Mouse (Mus musculus): ENCODE data around the gene Abcg1.
A peak's percentile ranks its signal among the peaks of the same experiment; 100 is the strongest.

Abcg1 gene

GRCm38 (mm10) chr17:31079078-31079840, 21.8 kb downstream of the Abcg1 start:
- no peak for DNase-seq (ENCODE audit: low spot score)

- no peak for DNase-seq (ENCODE audit: low spot score)
Measured at GRCm38 (mm10) chr17:31082296-31083078, 25.0 kb downstream of the Abcg1 start.

GRCm38 (mm10) chr17:31085519-31085918, 28.0 kb downstream of the Abcg1 start:
- no peak for DNase-seq (ENCODE audit: low spot score)

- no peak for DNase-seq (ENCODE audit: low spot score)
Measured at GRCm38 (mm10) chr17:31086196-31086595, 28.7 kb downstream of the Abcg1 start.

GRCm38 (mm10) chr17:31088711-31089110, 31.2 kb downstream of the Abcg1 start:
- no peak for DNase-seq (ENCODE audit: low spot score)

GRCm38 (mm10) chr17:31089848-31090247, 32.4 kb downstream of the Abcg1 start:
- no peak for DNase-seq (ENCODE audit: low spot score)

- DNase-seq (ENCODE audit: low spot score) = no peak
Measured at GRCm38 (mm10) chr17:31091023-31091735, 33.7 kb downstream of the Abcg1 start.

- no peak for DNase-seq (ENCODE audit: low spot score)
Measured at GRCm38 (mm10) chr17:31094781-31095180, 37.3 kb downstream of the Abcg1 start.

GRCm38 (mm10) chr17:31095570-31095969, 38.1 kb downstream of the Abcg1 start:
- DNase-seq (ENCODE audit: low spot score) = no peak

GRCm38 (mm10) chr17:31096893-31097292, 39.4 kb downstream of the Abcg1 start:
- no peak for DNase-seq (ENCODE audit: low spot score)

GRCm38 (mm10) chr17:31098788-31099187, 41.3 kb downstream of the Abcg1 start:
- no peak for DNase-seq (ENCODE audit: low spot score)

GRCm38 (mm10) chr17:31103007-31103570, 45.6 kb downstream of the Abcg1 start:
- no peak for DNase-seq (ENCODE audit: low spot score)

- no peak for DNase-seq (ENCODE audit: low spot score)
Measured at GRCm38 (mm10) chr17:31103823-31104222, 46.3 kb downstream of the Abcg1 start.

- DNase-seq (ENCODE audit: low spot score) = no peak
Measured at GRCm38 (mm10) chr17:31108388-31108787, 50.9 kb downstream of the Abcg1 start.

- peak; percentile 67 for DNase-seq (ENCODE audit: low spot score)
Measured at GRCm38 (mm10) chr17:31113191-31113856, 55.8 kb downstream of the Abcg1 start.

- DNase-seq (ENCODE audit: low spot score) = peak; percentile 51
Measured at GRCm38 (mm10) chr17:31116063-31116462, 58.6 kb downstream of the Abcg1 start.

GRCm38 (mm10) chr17:31117946-31118345, 60.5 kb downstream of the Abcg1 start:
- DNase-seq (ENCODE audit: low spot score) = no peak

- DNase-seq (ENCODE audit: low spot score) = peak; percentile 92
Measured at GRCm38 (mm10) chr17:31119429-31119828, 62.0 kb downstream of the Abcg1 start.

GRCm38 (mm10) chr17:31121975-31122374, 64.5 kb downstream of the Abcg1 start:
- peak; percentile 78 for DNase-seq (ENCODE audit: low spot score)

- DNase-seq (ENCODE audit: low spot score) = peak; percentile 63
Measured at GRCm38 (mm10) chr17:31125548-31126266, 68.2 kb downstream of the Abcg1 start.

GRCm38 (mm10) chr17:31128708-31129318, 71.3 kb downstream of the Abcg1 start:
- no peak for DNase-seq (ENCODE audit: low spot score)
